Mouse (Mus musculus): ENCODE results near the gene Pigb.
A peak's percentile ranks its signal among the peaks of the same experiment; 100 is the strongest.

Pigb gene

GRCm38 (mm10) chr9:72992576-72992975, 47.6 kb downstream of the Pigb start:
- no peak for DNase-seq (ENCODE audit: low read depth, low spot score)

- DNase-seq (ENCODE audit: low read depth, low spot score), result no peak
Observed at GRCm38 (mm10) chr9:72991420-72991819, 48.8 kb downstream of the Pigb start.

GRCm38 (mm10) chr9:72988706-72989105, 51.5 kb downstream of the Pigb start:
- no peak for DNase-seq (ENCODE audit: low read depth, low spot score)

GRCm38 (mm10) chr9:72987703-72988102, 52.5 kb downstream of the Pigb start:
- DNase-seq (ENCODE audit: low read depth, low spot score), result no peak

- peak; percentile 97 for DNase-seq (ENCODE audit: low read depth, low spot score)
Observed at GRCm38 (mm10) chr9:72985250-72986220, 54.6 kb downstream of the Pigb start, which contains the start of the genes Ccpg1os and Ccpg1. Ccpg1os (minus strand) TSS chr9:72985382. Ccpg1 (plus strand) TSS chr9:72985429.

GRCm38 (mm10) chr9:72983066-72983465, 57.1 kb downstream of the Pigb start:
- DNase-seq (ENCODE audit: low read depth, low spot score), result no peak

- no peak for DNase-seq (ENCODE audit: low read depth, low spot score)
Observed at GRCm38 (mm10) chr9:72975242-72975641, 64.9 kb downstream of the Pigb start.

GRCm38 (mm10) chr9:72974734-72975133, 65.4 kb downstream of the Pigb start:
- no peak for DNase-seq (ENCODE audit: low read depth, low spot score)

GRCm38 (mm10) chr9:72972984-72973383, 67.2 kb downstream of the Pigb start:
- DNase-seq (ENCODE audit: low read depth, low spot score), result no peak

GRCm38 (mm10) chr9:72972435-72972834, 67.7 kb downstream of the Pigb start:
- DNase-seq (ENCODE audit: low read depth, low spot score), result no peak

- no peak for DNase-seq (ENCODE audit: low read depth, low spot score)
Observed at GRCm38 (mm10) chr9:72969874-72970273, 70.3 kb downstream of the Pigb start.

GRCm38 (mm10) chr9:72968349-72969061, 71.7 kb downstream of the Pigb start:
- peak; percentile 57 for DNase-seq (ENCODE audit: low read depth, low spot score)

GRCm38 (mm10) chr9:72961959-72962358, 78.2 kb downstream of the Pigb start:
- DNase-seq (ENCODE audit: low read depth, low spot score), result no peak

GRCm38 (mm10) chr9:72961346-72961745, 78.8 kb downstream of the Pigb start:
- no peak for DNase-seq (ENCODE audit: low read depth, low spot score)

GRCm38 (mm10) chr9:72958521-72959450, 81.4 kb downstream of the Pigb start, which contains the start of the genes Dyx1c1 and Gm44503:
Dyx1c1 (plus strand) TSS chr9:72958785.
Gm44503 (plus strand) TSS chr9:72958852.
- DNase-seq (ENCODE audit: low read depth, low spot score), result peak; percentile 88

Data from forelimb bud, embryonic 11.5 days (tissue).